Mouse (Mus musculus) adrenal gland, postnatal 0 days (tissue): ENCODE results near the gene Pld4. TPM values are rescaled to one million over a fixed set of nuclear protein-coding genes. Genes with fewer than 3 reads are reported as not detected.

ENCODE experiments used
- microRNA-seq: library from miRNA; unstranded; fragments of <30 nt; microRNA quantifications from one replicate; pipeline ENCODE4, GENCODE M21; 2016; ENCODE audit warnings: borderline replicate concordance; ENCODE audit not compliant: insufficient number of aligned reads
- polyA plus RNA-seq: library from polyadenylated mRNA; unstranded; fragments of >200 nt; fragmentation: Nextera tagmentation; extraction: Ambion mirVana; gene quantifications from 2 replicates; pipeline ENCODE4 v1.2.1, GENCODE M21; 2015

Gene Pld4
- 10.0 and 13.3 TPM in 2 replicates for polyA plus RNA-seq

GRCm38 (mm10) chr12:112760154-112760926 is at the start of gene Pld4:
Pld4 (plus strand) TSS chr12:112760655.

GRCm38 (mm10) chr12:112720216-112720615 is 40.2 kb upstream of the Pld4 start, which contains the start of gene Cep170b:
Cep170b (plus strand) TSS chr12:112720455.

GRCm38 (mm10) chr12:112801864-112802846 is 41.7 kb downstream of the Pld4 start, which contains the start of gene Ahnak2:
Ahnak2 (minus strand) TSS chr12:112802657.

GRCm38 (mm10) chr12:112808587-112809364 is 48.3 kb downstream of the Pld4 start, which contains the start of gene Clba1:
Clba1 (plus strand) TSS chr12:112808937.

Small RNA genes lying within 50 kb of the gene (microRNA-seq; reads per million reads assigned to microRNA genes)
- 1.1 reads per million for gene Mir6940

Other genes starting within 250 kb of the Pld4 start
- 5.8 and 12.6 TPM in 2 replicates for gene Tmem179, start 243.9 kb upstream of the Pld4 start, polyA plus RNA-seq
- 3.3 and 4.4 TPM in 2 replicates for gene Inf2, start 171.9 kb upstream of the Pld4 start, polyA plus RNA-seq
- gene Adssl1, start 140.6 kb upstream of the Pld4 start, polyA plus RNA-seq, result 8.0 and 15.3 TPM in 2 replicates
- gene Siva1, start 116.0 kb upstream of the Pld4 start, polyA plus RNA-seq, result 120 and 197 TPM in 2 replicates
- gene Akt1, start 85.8 kb upstream of the Pld4 start, polyA plus RNA-seq, result 145 and 166 TPM in 2 replicates
- gene Zbtb42, start 81.8 kb upstream of the Pld4 start, polyA plus RNA-seq, result 2.8 and 2.9 TPM in 2 replicates
- 9.8 and 12.7 TPM in 2 replicates for gene Cep170b, start 40.2 kb upstream of the Pld4 start, polyA plus RNA-seq
- gene Ahnak2, start 42.0 kb downstream of the Pld4 start, polyA plus RNA-seq, result 5.5 and 7.6 TPM in 2 replicates
- gene Clba1, start 48.3 kb downstream of the Pld4 start, polyA plus RNA-seq, result 9.2 and 11.0 TPM in 2 replicates
- 25.7 and 31.1 TPM in 2 replicates for gene Cdca4, start 68.8 kb downstream of the Pld4 start, polyA plus RNA-seq
- 0.07 and 0.13 TPM in 2 replicates for gene Gpr132, start 107.6 kb downstream of the Pld4 start, polyA plus RNA-seq
- 1.6 and 2.5 TPM in 2 replicates for gene Jag2, start 169.1 kb downstream of the Pld4 start, polyA plus RNA-seq
- 121 and 138 TPM in 2 replicates for gene Nudt14, start 181.5 kb downstream of the Pld4 start, polyA plus RNA-seq
- 19.2 and 26.7 TPM in 2 replicates for gene Btbd6, start 215.8 kb downstream of the Pld4 start, polyA plus RNA-seq
- 28.1 and 39.0 TPM in 2 replicates for gene Brf1, start 240.0 kb downstream of the Pld4 start, polyA plus RNA-seq